Mouse (Mus musculus) right cerebral cortex, postnatal 25 days (tissue): Measurements from ENCODE around the gene Vdac1.
"Not testable (repeated sequence)": the region's sequence is repeated elsewhere in the genome, so short reads cannot be mapped to it uniquely, and the experiment has no call there.

ENCODE experiments used
- DNase-seq: peaks from one replicate; pipeline ENCODE4 v3.0.0; 2022

Vdac1 gene

DNA sequence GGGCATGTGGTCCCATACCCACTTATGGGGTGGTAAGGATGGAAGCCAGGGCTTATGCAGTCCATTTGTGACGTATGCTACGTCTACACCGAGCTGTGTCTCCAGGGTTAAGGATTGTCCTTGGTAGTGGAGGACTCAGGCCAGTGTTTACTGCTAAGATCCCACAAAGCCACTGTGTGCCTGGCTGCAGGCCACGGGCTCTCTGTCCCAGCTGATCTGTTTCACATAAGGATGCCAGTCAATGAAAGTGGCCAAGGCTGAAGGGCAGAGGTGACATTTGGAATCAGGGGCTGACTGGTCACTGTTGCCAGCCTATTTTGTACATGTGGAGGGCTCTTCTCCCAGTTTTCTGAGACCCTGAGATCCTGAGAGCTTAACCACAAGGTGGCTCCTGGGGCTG, 16.9 kb downstream of the Vdac1 start:
- no peak for DNase-seq

DNA sequence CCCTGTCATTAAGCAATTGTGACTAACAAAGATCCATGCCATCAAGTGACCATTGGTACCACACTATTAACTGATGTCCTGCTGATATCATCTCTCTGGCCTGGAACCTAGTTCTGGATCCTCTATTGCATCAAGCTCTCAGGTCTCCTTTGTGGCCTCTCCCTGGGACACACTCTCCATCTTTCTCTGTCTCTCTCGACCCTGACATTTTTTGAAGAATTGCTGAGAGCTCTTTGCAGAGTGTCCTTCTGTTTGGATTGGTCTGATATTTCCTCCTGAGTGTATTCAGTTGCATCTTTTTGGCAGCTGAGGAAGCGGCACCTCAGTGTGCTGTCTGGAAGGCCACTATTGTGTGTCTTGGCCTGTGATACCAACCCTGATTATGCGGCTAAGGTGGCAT, 18.6 kb downstream of the Vdac1 start:
- DNase-seq, result no peak

DNA sequence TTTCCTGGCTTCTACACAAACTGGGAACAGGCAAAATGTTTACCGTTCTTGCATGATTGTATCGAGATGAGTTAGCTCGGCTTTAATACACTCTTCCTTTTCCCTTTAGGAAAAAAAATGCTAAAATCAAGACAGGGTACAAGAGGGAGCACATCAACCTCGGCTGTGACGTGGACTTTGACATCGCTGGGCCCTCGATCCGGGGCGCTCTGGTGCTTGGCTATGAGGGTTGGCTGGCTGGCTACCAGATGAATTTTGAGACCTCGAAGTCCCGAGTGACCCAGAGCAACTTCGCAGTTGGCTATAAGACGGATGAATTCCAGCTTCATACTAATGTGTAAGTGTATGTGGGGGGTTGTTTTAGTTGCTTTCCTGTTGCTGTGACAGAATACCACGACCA, 23.1 kb downstream of the Vdac1 start:
- no peak for DNase-seq

DNA sequence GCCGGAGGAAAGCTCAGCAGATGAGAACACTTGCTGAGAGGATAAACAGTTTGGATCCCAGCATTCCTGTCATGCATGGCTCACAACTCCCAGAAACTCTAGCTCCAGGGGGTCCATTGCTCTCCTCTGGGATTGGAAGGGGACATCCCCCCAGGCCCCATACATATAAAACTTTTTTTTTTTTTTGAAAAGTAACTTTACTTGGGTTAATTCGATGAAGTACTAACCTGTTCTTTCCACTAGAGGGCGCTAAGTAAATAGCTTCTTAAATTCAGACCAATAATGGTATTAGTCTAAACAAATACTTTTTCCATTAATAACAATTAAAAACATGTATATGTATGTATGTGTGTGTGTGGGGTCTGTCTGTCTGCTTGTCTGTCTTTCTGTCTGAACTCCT, 24.0 kb downstream of the Vdac1 start:
- no peak for DNase-seq

DNA sequence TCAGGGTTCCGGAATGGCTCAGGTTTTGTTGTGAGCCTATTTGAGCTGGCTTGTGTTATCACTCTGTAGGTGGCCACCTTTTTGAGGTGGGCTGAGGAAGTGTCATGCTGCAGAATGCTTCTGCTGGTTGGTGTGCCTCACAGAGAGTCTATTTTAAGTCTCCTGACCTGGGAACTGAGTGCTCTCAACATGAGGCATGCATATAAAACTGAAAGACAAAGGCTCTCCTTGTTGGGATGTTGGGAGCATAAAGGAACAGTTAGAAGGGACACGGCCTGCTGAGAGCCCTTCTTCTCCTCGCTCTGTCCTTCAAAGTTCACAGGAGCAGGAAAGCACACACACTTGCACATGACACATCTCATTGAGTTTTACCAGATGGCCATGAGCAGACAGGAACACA, 26.2 kb downstream of the Vdac1 start:
- no peak for DNase-seq

DNA sequence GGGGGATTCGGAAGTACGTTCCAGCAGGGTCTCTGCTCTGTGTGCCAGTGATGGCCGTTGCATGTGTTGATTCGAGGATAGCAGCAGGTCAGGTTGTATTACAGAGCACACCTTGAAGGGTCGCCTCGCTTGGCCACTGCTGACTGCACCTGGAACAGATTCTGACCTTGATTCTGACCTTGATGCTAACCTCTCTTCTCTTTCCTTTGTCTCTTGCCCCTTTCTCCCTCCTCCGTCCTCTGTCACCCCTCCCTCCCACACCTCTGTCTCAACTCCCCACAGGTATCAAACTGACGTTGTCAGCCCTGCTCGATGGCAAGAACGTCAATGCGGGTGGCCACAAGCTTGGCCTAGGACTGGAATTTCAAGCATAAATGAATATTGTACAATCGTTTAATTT, 27.5 kb downstream of the Vdac1 start:
- DNase-seq, result no peak

DNA sequence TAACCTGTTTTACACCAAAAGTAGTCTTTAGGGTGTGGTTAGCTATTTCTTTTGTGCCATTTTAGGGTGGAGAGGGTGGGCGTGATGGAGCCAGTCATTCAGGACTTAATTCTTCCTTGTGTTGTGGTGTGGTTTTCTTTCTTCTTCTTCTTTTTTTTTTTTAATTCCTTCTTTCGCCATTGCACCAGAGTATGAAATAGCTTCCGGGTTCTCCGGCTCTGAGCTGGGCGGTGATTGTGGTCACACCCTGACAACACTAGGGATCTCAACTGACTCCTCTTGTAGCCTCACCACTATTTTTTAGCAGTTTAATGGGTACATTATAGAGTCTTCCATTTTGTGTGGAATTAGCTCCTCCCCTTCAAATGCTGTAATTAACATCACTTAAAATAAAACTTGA, 28.3 kb downstream of the Vdac1 start:
- not testable (repeated sequence) for DNase-seq

DNA sequence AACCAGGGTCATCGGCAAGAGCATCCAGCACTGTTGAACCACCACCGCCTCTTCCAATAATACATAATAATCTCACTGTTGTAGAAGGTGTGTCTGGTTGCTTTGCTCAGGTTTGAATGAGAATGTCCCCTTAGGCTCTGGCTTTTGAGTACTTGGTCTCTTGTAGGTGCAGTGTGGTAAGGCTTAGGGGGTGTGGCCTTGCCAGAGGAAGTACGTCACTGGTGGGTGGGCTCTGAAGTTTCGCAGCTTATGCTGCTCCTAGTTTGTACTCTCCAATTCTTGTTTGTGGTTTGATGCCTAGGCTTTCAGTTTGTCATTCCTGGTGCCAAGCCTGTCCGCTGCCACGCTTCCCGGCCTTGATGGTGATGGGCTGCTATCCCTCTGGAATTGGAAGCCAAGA, 29.3 kb downstream of the Vdac1 start:
- DNase-seq, result no peak

DNA sequence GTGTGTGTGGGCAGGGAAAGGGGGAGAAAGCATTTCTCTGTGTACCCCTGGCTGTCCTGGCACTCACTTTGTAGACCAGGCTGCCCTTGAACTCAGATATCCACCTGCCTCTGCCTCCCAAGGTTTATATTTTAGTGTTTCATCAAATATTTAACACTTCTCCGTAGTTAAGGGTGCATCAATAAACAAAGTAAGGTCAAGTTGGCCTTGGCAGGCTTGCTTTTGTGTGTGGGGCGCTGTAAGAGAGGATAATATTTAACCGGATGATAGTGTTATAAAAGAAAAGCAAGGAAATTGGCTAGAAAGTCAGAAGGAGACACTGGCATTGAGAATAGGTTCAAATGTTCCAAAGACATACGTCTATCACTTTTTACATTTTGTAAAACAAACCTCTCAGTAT, 33.8 kb downstream of the Vdac1 start:
- no peak for DNase-seq

DNA sequence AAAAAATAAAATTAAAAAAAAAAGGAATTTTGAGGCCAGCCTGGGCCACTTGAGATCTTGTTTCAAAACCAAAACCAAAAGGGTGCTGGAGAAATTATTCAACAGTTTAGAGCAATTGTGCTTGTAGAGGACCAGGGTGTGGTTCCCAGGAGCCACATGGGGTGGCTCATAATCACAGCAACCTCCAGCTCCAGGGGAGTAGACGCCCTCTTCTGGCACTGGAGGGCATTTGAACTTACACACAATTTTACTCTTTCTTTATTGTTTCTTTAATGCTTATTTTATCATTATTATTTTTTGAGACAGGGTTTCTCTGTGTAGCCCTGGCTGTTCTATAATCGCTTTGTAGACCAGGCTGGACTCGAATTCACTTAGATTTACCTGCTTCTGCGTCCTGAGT, 34.7 kb downstream of the Vdac1 start:
- no peak for DNase-seq

DNA sequence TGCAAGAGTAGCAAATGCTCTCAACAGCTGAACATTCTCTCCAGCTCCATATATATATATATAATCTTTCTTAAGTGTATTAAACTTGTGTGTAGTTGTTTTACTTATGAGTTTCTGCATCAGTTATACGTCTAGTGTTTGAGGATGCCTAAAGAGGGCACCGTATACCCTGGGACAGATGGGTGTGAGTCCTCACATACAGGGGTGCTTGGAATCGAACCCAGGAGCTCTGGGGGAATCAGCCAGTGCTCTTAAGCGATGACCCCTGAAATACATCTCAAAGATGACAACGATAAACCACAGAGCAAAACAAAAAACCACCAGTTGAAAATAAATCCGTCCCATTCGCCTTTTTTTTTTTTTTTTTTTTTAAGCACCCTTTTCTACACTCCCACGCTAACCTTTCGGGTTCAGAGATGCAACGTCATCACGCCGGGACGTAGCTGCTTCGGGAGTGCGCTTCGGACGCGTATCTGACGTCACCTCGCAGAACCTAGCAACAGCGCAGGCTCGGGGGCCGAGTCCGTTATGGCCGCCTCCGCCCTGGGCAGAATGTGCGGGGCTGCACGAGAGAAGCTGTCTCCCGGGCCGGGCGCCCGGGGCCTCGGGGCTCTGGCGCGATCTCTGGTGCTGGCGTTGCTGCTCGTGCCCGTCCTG, 35.4 kb downstream of the Vdac1 start, which contains the start of gene 9530068E07Rik:
TSS of gene 9530068E07Rik (plus strand) at position 489 of the 657 bp plus-strand sequence.
- peak; percentile 94 for DNase-seq

DNA sequence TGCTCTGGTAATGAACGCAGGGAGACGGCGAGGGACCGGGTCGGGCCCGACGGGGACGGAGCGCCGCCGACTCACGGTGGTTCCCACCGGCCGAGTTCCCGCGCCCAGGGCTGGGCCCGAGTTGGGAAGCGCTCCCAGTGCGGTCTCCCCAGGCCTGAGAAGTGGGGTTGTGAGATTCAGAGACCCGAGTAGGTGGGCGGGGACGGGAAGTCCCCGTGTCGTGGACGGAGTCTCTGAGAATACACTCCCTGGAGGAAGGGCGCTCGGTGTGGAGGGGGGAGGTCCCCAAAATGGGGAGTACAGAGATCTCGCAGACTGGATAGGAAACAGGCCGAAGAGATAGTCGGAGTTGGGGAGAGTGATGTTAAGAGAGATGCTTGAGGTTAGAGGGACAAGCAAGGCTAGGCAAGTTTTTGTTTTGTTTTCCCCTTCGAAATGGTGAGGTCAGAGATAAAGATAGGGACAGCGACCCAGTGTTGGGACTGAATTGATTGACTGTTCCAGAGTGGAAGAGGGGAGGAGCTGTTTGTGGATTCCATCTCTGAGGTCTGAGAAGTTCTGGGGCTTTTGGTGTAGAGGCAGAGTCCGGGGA, 36.0 kb downstream of the Vdac1 start:
- DNase-seq, result no peak

DNA sequence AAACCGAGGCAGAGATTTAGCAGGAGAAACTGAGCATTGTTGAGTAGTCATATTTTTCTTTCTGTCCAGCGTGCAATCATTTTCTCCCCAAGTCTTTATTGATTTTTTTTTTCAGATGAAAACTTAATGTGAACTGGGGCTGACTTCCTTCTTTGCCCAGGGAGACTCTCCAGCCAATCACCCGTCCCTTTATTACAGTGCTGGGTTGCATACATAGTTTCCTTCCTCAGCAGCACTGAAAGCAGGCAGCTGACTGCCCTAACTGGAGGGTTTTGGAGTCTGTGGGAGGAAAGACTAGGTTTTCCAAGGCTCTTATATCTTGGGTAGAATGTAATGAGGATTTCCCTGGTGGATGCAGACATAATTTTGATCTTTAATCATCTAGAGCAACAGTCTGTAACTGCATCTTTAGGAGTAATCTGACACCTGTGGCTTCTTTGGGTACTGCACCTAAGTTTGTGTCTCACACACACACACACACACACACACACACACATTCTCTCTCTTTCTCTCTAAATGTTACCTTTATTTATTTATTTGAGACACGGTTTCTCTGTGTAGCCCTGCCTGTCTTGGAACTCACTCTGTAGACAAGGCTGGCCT, 36.8 kb downstream of the Vdac1 start:
- no peak for DNase-seq

DNA sequence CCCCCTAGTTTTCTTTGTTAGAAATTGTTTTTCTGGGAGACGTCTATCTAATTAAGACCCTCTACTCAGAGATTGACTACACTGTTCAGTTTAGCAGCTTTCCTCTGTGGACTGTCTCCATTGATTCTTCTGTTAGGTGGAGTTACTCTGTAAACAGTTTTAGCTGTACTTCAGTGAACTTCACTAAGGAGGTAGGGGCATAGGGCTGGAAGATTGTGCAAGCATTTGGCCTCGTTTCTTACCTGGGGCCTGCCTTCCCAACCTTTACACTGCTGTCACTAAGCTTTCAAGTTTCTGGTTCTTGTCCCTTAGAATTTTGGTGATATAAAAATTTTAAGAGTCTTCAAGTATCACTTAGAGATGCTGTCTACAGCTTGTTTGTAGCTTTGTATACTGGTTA, 40.8 kb downstream of the Vdac1 start:
- DNase-seq, result no peak

DNA sequence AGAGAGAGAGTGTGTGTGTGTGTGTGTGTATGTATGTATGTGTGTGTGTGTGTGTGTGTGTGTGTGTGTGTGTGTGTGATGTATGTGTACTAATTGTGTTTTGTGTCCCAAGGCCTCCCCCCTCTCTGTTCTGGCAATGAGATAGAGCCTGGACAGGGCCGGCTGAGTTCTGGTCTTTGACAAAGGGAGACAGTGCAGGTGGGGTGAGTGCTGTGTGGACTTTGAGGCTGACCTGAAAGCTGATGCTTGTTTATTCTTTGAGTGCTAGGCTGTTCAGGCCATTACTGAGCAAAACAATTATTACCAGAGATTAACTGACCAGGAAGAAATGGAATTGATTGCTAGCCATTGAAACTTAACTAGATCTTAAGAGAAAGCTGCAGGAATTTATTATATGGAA, 41.9 kb downstream of the Vdac1 start:
- DNase-seq, result no peak

DNA sequence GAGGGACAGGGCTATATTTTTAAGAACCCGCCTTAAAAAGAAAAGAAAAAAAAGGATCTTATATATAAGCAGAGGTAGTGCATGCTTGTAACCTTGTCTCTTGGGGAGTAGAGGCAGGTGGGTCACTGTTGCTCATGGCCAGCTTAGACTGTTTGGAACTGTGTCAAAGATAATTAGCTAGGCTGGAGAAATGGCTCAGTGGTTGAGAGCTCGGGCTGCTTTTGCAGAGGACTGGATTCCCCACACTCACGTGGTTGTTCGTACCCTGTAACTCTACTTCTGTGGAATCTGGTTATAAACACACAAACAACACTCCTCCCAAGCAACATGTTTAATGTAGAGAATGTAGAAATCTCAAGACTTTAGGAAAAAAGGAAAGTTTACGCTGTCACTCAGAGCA, 43.5 kb downstream of the Vdac1 start:
- no peak for DNase-seq

DNA sequence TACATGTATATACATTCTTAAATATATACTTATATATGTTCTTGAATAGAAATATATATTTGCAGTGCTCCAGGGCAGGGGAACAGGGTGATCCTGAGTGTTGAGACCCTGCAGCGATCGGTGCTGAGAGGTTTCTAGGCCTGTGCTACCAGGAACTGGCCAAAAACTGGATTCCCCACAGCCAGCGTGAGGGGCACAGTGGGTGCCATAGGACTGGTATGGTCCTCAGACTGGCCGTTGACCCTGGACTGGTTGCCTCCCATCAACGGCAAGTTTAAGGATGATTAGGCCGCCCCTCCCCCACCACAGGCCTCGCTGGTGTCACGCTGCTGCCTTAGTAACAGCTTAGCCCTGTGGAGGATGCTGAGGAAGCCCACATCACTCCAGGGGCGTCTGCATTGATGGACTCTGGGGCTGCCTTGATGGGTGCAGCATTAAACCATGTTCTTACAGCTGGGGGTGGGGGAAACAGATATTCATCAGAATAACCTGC, 44.6 kb downstream of the Vdac1 start:
- DNase-seq, result no peak

DNA sequence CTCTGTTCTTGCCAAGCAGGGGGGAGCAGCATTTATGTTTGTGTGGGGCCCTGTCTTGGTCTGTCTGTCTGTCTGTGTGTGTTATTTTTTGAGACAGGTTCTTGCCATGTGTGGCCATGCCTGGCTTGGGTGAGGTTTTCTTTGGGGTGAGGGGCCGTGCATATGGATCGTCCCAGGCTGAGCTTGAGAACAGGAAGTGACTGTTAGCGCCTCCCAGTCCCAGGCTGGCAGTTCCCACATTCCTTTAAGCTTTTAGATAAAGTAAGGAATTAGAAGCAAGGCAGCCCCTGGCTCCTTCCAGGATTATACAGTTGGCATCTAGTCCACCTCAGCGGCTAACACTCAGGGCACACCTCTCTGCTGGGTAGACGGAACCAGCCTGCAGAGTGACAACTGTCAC, 48.7 kb downstream of the Vdac1 start:
- DNase-seq, result no peak

DNA sequence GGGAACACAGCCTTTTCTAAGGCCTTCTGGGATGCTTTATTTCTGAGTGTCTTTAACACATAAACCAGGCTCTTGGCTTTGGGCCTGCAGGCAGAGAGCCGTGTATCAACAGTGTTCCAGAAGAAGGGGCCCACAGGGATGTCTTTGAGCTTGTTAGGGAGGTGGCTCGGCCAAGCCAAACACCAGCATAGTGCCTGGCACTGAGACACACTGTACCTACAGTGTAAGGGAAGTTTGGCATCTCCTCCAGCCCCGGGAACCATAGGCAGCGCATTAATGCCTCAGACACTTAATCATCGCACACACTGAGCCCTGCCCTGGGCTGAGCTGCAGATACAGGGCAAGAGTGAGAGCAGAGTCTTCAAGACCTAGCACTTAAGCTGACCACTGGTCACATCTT, 57.7 kb downstream of the Vdac1 start:
- no peak for DNase-seq

DNA sequence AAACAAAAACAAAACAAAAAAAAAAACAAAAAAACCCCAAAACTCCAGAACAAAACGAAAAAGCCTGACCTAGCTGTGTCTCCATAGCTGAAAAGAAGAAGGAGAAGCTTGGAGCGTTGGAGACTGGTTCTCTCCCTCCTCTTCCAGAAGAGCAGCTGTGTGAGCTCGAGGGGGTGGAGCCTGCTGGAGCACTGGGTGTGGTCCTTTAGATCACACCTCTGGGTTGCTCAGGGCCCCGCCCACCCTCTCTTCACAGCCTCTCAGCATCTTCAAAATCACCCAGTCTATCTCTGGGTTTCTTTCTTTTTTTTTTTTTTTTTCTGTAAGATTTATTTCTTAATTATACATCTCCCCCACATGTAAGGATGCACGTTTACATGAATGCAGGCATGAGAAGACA, 58.6 kb downstream of the Vdac1 start:
- DNase-seq, result no peak

DNA sequence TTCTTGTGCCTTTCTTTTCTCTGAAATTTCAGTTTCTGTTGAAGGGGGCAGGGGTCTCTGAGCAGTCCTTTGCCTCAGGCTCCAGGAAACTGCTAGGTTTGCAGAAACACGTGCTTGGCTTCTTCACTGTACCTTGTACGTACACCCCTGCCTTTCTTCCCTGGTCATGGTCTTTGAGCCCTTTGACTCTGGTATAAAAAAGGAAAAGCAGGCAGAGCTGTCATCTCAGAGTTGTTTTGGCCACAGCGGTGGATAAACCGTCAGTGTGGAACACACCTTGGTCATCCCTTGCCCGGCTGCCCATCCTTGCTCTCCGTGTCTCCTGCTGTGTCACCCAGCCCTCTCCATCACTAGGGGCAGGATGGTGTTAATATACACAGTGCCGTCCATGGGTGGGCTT, 59.2 kb downstream of the Vdac1 start:
- no peak for DNase-seq

DNA sequence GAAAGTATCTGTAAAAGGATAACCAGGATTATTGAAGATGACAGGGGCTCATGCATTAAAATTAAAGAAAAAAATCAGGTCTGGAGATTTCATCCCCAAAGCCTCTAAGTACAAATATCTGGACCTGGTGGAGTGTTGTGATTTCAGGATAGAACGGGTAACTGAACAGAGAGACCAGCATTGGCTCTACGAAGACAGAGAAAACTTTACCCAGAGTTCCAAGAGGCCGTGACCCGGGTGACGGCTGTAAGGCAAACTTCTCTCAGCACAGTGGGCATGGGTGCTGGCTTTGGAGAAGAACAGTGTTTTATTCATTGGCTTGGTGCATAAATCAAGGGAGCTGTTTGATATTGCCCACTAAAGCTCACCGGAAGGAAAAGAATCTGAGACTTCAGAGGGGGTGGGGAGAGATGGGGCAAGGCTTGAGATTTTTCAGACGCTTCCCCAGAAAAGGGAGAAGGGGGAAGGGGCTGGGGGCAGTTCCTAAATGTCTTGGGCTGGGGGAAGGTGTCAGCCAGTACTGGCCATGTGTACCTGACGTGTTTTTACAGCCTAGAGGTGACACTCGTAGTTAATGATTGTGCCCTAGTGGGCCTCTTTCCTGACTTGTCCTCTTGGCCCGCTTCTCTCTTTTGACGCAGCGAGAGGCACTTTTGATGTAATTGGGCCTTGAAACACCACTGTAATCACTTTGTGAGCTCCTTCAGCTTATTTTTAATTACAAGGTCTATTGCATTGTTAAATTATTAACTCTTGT, 59.8 kb downstream of the Vdac1 start:
- no peak for DNase-seq

DNA sequence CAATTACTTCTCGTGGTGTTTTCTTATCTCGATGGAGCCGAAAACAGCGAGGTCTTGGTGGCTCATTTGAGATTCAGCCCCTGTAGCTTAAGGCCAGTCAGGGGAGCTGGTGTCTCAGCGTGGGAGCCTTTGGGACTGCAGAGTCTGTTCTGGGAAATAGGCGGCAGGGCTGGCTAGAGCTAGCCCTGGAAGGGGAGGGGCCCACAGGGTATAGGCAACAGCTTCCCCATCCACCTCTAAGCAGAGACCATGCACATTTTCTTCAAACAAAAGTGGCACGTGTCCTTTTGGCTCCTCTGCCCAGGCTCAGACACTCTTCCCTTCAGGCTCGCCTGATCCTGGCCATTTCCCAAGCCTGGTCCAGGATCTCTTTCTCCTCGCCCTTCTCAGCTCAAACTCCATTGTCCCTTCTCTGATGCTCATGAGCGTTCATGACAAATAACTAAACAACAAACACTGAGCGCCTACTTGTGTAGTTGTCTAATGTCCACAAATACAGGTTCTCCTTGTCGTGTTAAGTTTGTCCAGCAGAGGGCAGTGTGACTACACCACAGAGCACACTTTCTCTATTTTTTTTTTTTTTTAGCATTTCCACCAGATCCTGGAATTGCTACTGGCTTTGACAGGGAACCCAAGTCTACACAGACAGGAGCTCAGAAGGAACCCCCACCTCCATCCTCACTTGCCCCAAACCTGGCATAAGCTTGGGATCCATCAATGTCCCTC, 60.6 kb downstream of the Vdac1 start:
- peak; percentile 45 for DNase-seq
